Mouse (Mus musculus): ENCODE measurements at regions not wholly inside any gene's neighbourhood (a gene's known extent, or its start where the extent isn't known, plus 50 kb on each side); places are given as distances from the start of the nearest gene placed in this dataset.

DNA sequence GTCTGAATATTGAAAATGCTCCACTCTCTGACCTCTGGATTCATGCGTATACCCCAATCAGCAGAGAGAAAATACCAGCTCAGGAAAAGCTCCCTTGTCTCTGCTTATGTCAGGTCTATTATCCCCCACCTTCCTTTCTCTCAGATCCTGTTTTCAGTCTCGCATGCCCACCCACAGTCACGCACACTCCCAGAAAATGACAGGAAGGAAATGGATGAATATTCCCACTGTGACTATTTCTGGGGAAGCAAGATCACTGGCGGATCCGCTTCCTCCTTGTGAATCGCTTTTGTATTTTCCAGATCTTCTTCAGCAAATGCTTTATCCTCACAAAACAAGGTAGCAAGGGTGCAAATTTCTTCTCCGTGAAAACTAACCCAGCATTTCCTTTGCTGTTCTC lies 627.3 kb upstream of the Cdh11 start:
- Histone ChIP-seq H3K4me3 (no peak overlapping the region), H3K9ac (no peak overlapping the region), H3K4me1 (peaks cover 36% of the 10 kb centered on the region), H3K36me3 (no peaks in the 10 kb centered on the region), H3K27me3 (no peaks in the 10 kb centered on the region), H3K27ac (no peak overlapping the region; the same call in 1 of the 2 replicates), H3K9me3 (no peaks in the 10 kb centered on the region), H3K4me2 (no peak overlapping the region)
- 78% methylated on average over 7 of the region's 7 CpGs for WGBS
- ATAC-seq (ENCODE audit: insufficient number of reproducible peaks, insufficient read depth, low FRiP score, low TSS enrichment, low read depth) = no peak

DNA sequence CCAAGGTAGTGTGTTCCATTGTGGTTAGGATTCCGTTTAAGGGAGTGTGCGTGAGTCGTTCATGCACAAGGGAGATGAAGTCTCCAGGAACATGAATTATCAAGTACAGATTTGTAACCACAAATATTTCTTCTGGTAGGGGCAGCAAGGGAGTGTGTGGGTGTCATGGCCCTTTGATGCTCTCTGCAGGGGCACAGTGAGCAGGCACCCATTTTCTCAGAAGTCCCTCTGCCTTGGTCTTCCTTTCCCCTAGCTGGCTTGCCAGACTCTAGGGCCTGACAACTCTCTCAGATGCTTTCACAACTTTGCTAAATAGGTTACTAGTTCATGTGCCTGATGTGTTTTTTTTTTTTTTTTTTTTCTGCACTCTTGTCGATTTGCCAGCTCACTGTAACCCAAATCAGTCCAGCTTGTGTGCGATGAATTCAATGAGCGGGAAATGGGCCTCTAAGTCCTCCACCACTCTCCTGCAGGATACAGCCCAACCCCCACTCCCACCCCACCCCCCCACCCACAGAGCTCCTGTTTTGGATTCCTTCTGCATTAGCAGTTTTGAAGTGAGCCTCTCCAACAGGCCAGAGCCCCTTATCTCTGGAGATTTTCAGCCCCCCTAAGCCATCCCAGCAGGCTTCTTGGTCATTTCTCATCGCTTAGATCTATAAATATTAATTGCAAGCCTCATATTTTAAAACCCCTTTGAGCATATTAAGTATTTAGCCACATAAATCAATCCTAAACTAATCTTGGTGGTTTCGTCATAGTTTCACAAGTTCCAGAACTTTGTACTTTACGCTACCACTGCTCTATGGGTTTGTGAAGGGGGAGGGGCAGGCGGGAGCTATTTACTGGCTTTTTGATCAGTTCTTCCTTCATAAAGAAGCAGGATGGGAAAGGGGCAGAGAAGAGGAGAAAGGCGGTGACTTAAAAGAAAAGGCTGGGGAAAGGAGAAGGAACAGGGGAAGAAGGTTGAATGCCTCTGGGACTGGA lies 628.4 kb upstream of the Cdh11 start:
- peak overlapping the region; percentile 79 for H3K27ac ChIP-seq
- H3K9me3 ChIP-seq = no peaks in the 10 kb centered on the region
- H3K36me3 ChIP-seq = no peaks in the 10 kb centered on the region
- no peak overlapping the region for H3K4me3 ChIP-seq
- no peak overlapping the region for H3K9ac ChIP-seq
- no peaks in the 10 kb centered on the region for H3K27me3 ChIP-seq
- H3K4me1 ChIP-seq = peaks cover 28% of the 10 kb centered on the region
- ATAC-seq (ENCODE audit: insufficient number of reproducible peaks, insufficient read depth, low FRiP score, low TSS enrichment, low read depth) = no peak
- 41% methylated on average over 11 of the region's 11 CpGs for WGBS
- H3K4me2 ChIP-seq = no peak overlapping the region

DNA sequence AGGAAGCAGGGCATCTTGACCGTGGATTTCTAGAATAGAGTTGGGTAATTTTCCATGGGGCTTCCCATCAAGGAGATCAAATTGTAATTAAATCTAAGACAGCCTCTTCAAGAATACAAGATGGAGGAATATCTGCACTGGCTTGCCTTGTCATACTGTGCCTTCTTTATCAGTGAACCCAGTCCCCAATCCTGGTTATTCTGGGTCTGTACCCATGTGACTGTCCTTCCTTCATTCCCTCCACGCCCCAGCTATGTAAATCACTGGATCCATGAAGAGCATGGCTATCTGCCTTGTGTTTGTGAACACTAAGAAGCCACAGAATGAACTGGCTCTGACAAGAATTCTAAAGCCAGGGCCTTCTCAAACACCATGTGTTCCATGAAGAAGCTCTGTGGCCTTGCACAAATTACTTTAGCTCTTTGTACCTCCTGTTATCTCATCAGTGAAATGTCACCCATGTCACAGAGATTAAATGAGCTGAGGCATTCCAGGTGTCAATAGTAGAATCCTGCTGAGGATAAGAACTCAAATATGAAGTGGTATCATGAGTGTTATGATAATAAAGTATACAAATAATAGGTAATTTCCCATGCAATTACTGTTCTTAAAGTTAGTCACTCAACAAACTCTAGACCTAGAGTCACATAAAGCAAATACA lies 637.0 kb upstream of the Cdh11 start:
- WGBS = 78% methylated on average over 2 of the region's 2 CpGs
- Histone ChIP-seq H3K4me1 (no peaks in the 10 kb centered on the region; the same call in 1 of the 2 replicates), H3K9me3 (no peaks in the 10 kb centered on the region), H3K4me3 (no peak overlapping the region), H3K27me3 (no peaks in the 10 kb centered on the region), H3K9ac (no peak overlapping the region), H3K4me2 (no peak overlapping the region), H3K36me3 (no peaks in the 10 kb centered on the region), H3K27ac (no peak overlapping the region)
- ATAC-seq (ENCODE audit: insufficient number of reproducible peaks, insufficient read depth, low FRiP score, low TSS enrichment, low read depth) = no peak

DNA sequence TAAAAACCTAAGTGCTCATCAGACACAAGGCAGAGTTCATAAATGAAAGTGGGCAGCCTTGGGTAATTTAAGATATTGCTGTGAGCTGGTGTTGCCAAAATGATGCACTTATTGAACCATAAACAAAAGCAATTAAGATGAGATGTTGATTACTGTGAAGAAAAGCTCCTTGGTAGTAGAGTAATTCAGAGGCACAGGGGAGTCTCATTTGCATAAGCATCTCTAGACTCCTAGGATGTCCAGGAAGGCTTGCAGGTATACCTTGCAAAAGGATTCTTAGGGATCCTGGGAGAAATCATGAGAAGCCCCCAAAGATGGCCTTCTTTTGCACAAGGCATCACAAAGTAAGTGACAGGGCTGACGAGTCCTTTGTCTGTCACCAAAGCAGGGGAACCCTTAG lies 640.5 kb upstream of the Cdh11 start:
- Histone ChIP-seq H3K9me3 (no peaks in the 10 kb centered on the region), H3K9ac (no peak overlapping the region), H3K4me3 (no peak overlapping the region), H3K36me3 (no peaks in the 10 kb centered on the region), H3K4me1 (no peaks in the 10 kb centered on the region; the same call in 1 of the 2 replicates), H3K27ac (no peak overlapping the region), H3K4me2 (no peak overlapping the region), H3K27me3 (no peaks in the 10 kb centered on the region)
- ATAC-seq (ENCODE audit: insufficient number of reproducible peaks, insufficient read depth, low FRiP score, low TSS enrichment, low read depth) = no peak
- WGBS = 81% methylated on average over 1 of the region's 1 CpGs

DNA sequence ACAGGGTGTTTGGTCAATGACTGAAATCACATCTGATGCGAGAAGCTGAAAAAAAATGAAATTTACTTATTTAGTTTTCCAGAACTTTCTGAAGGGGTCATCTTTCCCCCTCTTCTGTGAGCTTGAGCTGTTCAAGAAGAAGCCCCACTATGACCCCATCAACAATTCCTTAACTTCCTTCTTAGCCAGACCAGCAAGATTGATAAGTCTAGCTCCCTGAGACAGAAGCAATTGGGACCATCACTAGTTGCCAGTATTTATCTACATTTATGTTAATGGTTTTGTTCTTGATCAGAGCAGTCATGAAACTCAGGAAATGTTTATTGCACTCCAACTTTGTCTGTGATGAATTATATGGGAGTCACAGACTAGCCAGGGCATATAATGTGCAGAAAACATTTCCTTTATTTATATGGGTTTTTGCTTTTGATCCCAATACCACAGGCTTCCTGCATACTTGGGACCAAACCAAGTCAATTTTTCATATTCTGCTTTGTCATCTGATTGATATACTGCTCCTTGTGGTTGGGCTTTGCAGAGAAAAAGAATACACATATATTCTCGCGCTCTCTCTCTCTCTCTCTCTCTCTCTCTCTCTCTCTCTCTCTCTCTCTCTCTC lies 645.5 kb upstream of the Cdh11 start:
- Histone ChIP-seq H3K9ac (no peak overlapping the region), H3K4me1 (no peaks in the 10 kb centered on the region), H3K4me3 (no peak overlapping the region), H3K4me2 (no peak overlapping the region), H3K27me3 (no peaks in the 10 kb centered on the region), H3K9me3 (no peaks in the 10 kb centered on the region), H3K27ac (no peak overlapping the region), H3K36me3 (no peaks in the 10 kb centered on the region)
- WGBS = 90% methylated on average over 3 of the region's 3 CpGs
- ATAC-seq (ENCODE audit: insufficient number of reproducible peaks, insufficient read depth, low FRiP score, low TSS enrichment, low read depth) = no peak

DNA sequence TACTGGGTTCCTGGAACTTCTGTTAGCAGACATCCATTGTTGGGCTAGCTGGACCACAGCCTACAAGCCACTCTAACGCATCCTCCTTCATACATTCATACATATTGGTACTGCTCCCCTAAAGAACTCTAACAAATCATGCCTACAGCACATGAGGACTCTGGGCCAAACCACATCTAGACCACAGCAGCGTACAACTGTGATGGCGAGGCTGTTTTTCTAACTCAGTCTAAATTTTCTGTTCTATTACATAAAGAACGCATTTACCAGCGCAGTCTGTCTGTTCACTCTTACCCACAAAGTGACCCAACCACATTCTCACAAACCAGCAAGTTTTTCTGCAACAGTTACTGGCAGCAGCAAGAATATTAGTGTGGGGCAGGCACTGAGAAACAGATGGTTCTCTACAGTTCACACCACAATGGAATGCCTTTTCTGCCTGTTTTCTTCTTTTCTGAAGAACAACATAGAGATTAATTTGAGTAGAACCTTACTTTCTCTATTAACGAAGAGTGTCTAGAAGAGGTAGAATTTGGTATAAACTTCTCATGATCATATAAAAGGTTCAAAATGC lies 648.2 kb upstream of the Cdh11 start:
- no peak overlapping the region for H3K4me2 ChIP-seq
- H3K9ac ChIP-seq = no peak overlapping the region
- peak overlapping the region; percentile 62 for H3K27ac ChIP-seq

DNA sequence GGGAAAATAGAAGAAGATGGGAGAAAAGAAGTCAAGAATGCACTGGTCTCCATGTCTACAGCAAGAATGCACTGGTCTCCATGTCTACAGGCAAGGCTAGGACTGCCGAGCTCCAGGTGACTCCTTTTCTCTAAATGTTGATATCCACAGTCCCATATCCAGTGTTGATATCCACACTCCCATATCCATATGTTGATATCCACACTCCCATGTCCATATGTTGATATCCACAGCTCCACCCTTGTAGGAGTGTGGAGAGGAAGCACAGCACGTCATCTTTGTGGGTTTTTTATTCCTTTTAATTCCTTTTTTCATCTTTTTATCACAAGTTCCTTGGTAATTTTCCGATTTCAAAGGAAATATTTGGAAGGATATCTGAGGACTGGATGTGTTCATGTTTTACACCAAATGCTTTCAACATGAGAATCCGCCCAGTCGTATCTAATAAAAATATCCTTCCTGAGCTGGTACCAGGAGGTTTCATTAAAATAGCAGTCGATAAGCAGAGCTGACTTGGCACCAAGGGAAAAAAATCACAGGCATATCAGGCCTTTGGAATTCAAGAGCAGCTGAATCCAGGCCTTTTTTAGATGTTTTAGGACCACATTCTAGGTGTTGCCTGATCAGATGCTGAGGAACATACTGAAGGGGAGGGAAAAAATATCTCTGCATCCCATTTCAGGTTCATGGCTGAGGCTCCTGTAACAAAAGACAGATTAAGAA lies 653.7 kb upstream of the Cdh11 start:
- 80% methylated on average over 6 of the region's 6 CpGs for WGBS
- H3K9ac ChIP-seq = no peak overlapping the region
- no peaks in the 10 kb centered on the region for H3K9me3 ChIP-seq
- ATAC-seq (ENCODE audit: insufficient number of reproducible peaks, insufficient read depth, low FRiP score, low TSS enrichment, low read depth) = no peak
- no peak overlapping the region for H3K27ac ChIP-seq
- no peak overlapping the region for H3K4me3 ChIP-seq
- H3K4me1 ChIP-seq = peaks cover 5% of the 10 kb centered on the region
- no peaks in the 10 kb centered on the region for H3K27me3 ChIP-seq
- no peak overlapping the region for H3K4me2 ChIP-seq
- H3K36me3 ChIP-seq = no peaks in the 10 kb centered on the region

More for the DNA sequence above, 648.2 kb upstream of the Cdh11 start:
- no peaks in the 10 kb centered on the region for H3K27me3 ChIP-seq
- 74% methylated on average over 6 of the region's 6 CpGs for WGBS
- H3K4me3 ChIP-seq = no peak overlapping the region
- no peaks in the 10 kb centered on the region for H3K36me3 ChIP-seq
- ATAC-seq (ENCODE audit: insufficient number of reproducible peaks, insufficient read depth, low FRiP score, low TSS enrichment, low read depth) = no peak
- no peaks in the 10 kb centered on the region for H3K4me1 ChIP-seq
- no peaks in the 10 kb centered on the region for H3K9me3 ChIP-seq

DNA sequence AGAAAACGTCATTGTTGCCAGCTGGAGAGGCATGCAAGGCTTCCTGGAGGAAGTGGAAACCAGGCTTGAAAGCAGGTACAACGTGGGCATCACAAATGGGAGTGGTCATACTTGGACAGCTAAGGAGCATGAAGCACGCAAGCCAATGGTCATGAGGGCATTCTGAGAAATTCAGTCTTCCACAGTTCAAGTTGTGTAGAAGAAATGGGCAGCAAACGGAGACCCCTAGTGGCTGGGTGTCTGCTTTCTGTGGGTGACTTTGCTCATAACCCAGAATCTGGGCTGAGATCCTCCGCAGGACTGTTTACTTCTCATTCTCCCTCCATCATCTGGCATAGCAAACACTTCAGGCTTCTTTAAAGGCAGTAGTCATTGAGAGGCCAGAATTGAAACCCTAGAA lies 655.7 kb upstream of the Cdh11 start:
- no peak overlapping the region for H3K9ac ChIP-seq
- WGBS = 68% methylated on average over 5 of the region's 5 CpGs
- peaks cover 5% of the 10 kb centered on the region for H3K4me1 ChIP-seq
- no peak for ATAC-seq (ENCODE audit: insufficient number of reproducible peaks, insufficient read depth, low FRiP score, low TSS enrichment, low read depth)
- H3K4me2 ChIP-seq = no peak overlapping the region
- H3K27ac ChIP-seq = 0 out of 2 replicates have a peak overlapping the region, but pooled peaks have one; percentile 22
- H3K9me3 ChIP-seq = no peaks in the 10 kb centered on the region
- H3K27me3 ChIP-seq = no peaks in the 10 kb centered on the region
- no peak overlapping the region for H3K4me3 ChIP-seq
- H3K36me3 ChIP-seq = no peaks in the 10 kb centered on the region

DNA sequence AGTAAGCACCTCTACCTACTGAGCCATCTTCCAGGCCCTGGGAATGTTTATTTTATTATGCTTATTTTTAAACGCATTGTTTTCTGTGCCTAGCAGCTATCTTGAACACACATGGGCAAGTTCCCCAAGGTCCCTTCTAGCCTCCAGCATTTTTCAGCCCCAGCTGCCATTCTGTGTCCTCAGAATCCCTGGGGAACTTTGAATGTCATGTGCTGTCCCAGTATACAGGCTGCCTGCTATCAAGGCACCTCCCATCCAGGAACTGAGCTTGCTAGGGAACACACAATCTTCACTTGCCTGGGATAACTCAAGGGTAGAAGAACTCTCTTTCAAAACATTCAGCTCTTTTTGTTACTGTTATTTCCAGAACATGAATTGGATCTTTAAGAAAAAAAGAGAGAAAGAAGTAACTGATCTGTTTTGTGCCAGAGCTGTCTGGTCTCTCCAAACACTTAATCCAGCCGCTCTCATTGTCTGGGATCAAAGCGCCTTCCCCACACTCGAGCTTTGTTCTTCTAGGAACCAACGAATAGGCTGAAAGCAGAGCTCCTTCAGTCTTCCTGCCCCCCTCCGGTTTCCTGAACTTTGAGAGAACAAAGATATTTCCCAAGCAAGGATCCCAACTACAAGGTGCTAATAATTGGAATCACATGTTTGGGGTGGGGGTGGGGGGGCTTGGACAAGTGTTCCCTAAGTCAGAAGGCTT lies 657.1 kb upstream of the Cdh11 start:
- no peak for ATAC-seq (ENCODE audit: insufficient number of reproducible peaks, insufficient read depth, low FRiP score, low TSS enrichment, low read depth)
- Histone ChIP-seq H3K9ac (no peak overlapping the region), H3K4me2 (no peak overlapping the region), H3K4me3 (no peak overlapping the region), H3K27me3 (no peaks in the 10 kb centered on the region), H3K9me3 (no peaks in the 10 kb centered on the region), H3K36me3 (no peaks in the 10 kb centered on the region), H3K4me1 (peaks cover 7% of the 10 kb centered on the region), H3K27ac (peak overlapping the region; percentile 73)
- WGBS = 10% methylated on average over 6 of the region's 6 CpGs

DNA sequence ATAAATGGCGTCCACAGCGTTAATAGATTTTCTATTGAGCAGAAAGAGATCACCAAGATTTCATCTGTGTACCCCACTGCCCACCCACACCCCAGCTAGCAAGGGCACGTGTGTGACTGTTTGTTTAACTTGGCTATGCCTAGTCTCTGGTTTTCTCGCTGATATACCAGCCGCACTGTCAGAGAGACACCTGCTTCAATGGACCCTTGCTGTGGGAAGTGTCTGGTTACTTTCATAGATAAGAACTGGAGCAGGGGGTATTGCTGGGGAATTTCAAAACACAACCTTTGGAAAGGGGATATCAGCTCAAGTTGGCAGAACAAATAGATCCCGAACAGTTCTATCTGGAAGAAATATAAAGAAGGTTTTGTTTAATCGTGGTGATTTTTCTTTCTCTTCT lies 656.8 kb upstream of the Cdh5 start:
- no peaks in the 10 kb centered on the region for H3K36me3 ChIP-seq
- H3K4me2 ChIP-seq = no peak overlapping the region
- H3K27ac ChIP-seq = no peak overlapping the region
- no peaks in the 10 kb centered on the region for H3K9me3 ChIP-seq
- no peak for ATAC-seq (ENCODE audit: insufficient number of reproducible peaks, insufficient read depth, low FRiP score, low TSS enrichment, low read depth)
- WGBS = 74% methylated on average over 7 of the region's 7 CpGs
- H3K4me1 ChIP-seq = peaks cover 9% of the 10 kb centered on the region
- no peak overlapping the region for H3K4me3 ChIP-seq
- no peaks in the 10 kb centered on the region for H3K27me3 ChIP-seq
- H3K9ac ChIP-seq = no peak overlapping the region

Measured in embryonic facial prominence, embryonic 13.5 days (tissue).